Mouse (Mus musculus) mouse trophoblast stem cell (cell line): ENCODE results near the gene Prl8a8.

Experiments used
- in situ Hi-C, 2 experiments: fragments of 300-500 bp; cut with MseI, MboI; formaldehyde crosslinking; loops; 2 replicates in 1 of 2; 3 replicates in 1 of 2; pipeline ENCODE4 v1.15.1; 2025

Gene Prl8a8

GRCm38 (mm10) chr13:27513117-27513516 is at the start of gene Prl8a8:
Gene Prl8a8, minus strand, starts transcription at chr13:27513217.
- in situ Hi-C loops = no loop called here

DNA sequence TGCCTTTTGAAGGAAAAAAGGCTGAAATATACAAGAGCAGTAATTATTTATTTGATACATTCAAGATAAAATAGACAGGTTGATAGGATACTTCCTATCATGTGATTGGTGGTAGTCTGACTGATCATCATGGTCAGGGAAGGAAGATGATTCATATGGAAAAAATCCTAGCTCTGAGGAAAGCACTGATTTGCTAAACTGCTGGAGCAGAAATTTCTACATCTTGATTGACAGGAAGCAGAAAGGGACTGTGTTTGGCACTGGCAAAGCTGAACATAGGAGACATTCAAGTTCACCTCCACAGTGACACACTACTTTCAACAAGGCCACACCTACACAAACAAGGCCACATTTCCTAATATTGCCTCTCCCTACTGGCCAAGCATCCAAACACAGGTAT is 40.3 kb upstream of the Prl8a8 start:
- in situ Hi-C loops = no loop called here

- in situ Hi-C loops = no loop called here
These were observed 10.1 kb upstream of the Prl8a8 start for GRCm38 (mm10) chr13:27523156-27523555.

- in situ Hi-C loops = no loop called here
These were observed 5.4 kb downstream of the Prl8a8 start for GRCm38 (mm10) chr13:27507645-27508044.
